Mouse (Mus musculus) fibroblast of lung, adult 2 months (primary cell): ENCODE results near the gene Gm21541.
"Not testable (repeated sequence)": the region's sequence is repeated elsewhere in the genome, so short reads cannot be mapped to it uniquely, and the experiment has no call there.

ENCODE experiments used
- DNase-seq: peaks from one replicate; pipeline ENCODE4 v3.0.0-alpha.2; 2011; ENCODE audit warnings: low read depth

Gm21541 gene

GRCm38 (mm10) chr4:41903310-41903709, at the start of gene Gm21541:
Gene Gm21541, plus strand, starts transcription at chr4:41903610.
- not testable (repeated sequence) for DNase-seq

- not testable (repeated sequence) for DNase-seq
Observed at GRCm38 (mm10) chr4:41941272-41941671, 37.9 kb downstream of the Gm21541 start, which contains the start of gene Gm20878. Gene Gm20878, plus strand, starts transcription at chr4:41941572.
